Mouse (Mus musculus) urinary bladder, postnatal 0 days (tissue): ENCODE results near the gene Acsl5. TPM values are rescaled to one million over a fixed set of nuclear protein-coding genes. Genes with fewer than 3 reads are reported as not detected.

Experiments
- polyA plus RNA-seq: library from polyadenylated mRNA; unstranded; fragments of >200 nt; fragmentation: Nextera tagmentation; extraction: Ambion mirVana; gene quantifications from 2 replicates; pipeline ENCODE4 v1.2.1, GENCODE M21; 2015

Gene Acsl5
- polyA plus RNA-seq = 46.9 and 51.1 TPM in 2 replicates

DNA sequence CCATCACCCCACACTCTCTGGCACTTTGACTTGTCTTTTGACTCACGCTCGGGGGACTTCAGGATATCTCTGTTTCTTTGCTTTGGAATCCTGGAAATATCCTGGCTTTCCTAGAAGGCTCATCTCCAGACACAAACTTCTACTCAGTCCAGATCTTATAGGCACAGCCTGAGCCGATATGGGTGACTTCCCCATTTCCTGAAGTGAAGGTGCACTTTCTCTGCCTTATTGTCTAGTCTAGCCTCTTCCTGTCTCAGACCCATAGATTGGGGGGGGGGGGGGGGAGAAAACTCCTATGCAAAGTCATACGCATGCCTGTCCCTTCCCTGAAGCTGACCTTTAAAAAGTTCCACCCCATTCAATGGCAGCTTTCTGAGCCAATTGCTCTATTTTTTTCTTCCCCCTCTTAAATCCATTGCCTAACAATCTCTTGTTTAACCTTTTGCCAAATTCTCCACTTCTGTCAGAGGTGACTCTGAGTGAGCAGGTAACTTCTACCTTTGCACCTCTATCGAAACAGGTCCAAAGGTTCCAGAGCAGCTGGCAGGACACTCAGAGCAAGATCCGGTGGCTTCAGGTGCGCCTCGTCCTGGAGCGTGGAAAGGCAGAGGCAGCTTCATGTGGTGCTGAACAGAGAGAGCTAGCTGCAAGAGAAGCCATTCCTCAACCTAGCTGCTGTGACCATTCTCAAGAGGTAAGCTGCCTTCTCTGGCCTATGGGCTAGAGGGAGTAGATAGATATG lies at the start of gene Acsl5:
TSS of gene Acsl5 (plus strand) at position 556 of the 742 bp plus-strand sequence.

DNA sequence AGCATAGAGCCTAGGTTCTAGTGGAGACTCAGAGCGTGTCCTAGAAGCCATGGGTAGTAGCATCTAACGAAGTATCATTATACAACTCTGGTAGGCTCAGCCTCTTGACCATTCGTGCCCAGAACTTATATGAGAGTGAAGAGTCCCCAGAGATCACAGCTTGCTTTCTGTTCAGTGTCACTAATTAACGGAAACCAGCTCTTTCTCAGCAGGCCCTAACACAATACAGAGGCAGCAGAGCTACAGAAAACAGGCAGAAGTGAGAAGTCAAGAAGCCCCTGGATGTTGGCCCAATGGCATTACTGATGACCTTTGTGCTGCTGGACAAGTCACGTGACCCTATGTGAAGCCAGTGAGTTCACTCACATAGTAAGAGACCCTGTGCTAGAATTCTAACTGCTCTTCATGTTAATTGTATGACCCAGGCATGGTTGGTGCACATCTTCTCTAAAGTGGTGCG lies 10.5 kb upstream of the Acsl5 start, which contains the start of gene Gucy2g:
TSS of gene Gucy2g (minus strand) at position 51 of the 460 bp plus-strand sequence.

DNA sequence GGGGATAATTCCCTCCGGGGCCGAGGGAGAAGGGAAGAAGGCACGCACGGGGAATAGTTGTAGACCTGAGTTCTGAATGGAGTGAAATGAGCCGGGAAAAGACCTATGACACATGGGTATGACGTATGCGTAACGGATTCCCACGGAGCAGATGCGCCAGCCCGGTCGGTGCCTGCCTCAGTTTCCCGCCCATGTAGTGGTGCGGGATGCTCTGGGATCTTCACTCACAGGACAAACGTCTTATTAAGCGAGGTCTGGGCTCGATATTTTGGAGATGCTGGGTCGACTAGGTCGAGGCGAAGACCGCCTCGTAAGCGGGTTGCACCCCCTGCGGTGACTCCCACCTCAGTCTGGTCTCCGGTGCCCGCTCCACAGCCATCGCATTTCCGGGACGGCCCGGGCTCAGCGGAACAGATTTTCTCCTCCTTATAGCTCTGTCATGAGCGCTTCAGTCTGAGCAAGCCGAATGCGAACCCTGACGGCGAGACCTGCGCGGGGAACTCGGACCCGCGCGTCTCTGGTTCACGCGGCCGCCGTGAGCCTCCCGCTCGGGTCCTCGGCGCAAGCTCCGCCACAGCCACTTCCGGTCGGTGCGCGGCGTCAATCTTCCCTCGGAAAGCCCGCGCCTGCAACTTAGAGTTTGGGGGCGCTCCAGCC lies 63.8 kb downstream of the Acsl5 start, which contains the start of gene Zdhhc6:
TSS of gene Zdhhc6 (minus strand) at position 581 of the 657 bp plus-strand sequence.

DNA sequence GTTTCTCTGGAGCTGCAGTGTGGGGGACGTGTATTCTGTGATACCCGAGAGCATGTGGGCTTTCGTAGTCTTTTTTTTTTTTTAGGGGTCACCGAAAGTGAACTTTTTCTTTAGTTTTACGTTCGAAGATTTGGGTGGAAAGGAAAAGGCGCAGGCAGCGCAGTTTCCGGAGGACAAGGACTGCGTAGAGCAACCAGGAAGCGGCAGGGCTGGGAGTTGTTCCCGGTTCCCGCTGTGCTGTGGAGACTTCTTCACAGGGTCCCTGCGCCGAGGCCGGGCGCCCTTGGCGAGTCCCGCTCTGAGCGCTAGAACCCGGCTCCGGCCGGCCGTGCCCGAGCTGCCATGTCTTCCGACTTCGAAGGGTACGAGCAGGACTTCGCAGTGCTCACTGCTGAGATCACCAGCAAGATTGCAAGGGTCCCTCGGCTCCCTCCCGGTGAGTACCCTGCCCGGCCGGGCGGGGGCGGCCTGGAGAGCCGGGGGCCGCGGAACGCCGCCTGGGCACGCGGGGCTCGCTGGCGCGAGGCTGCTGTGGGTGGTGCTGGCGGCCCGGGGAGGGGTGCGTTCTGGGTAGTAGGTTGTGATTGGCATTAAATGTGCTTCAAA lies 64.5 kb downstream of the Acsl5 start, which contains the start of gene Vti1a:
TSS of gene Vti1a (plus strand) at position 187 of the 606 bp plus-strand sequence.

Other genes with a start within 250 kb of the Acsl5 start
- gene Gpam, start 124.7 kb upstream of the Acsl5 start, polyA plus RNA-seq = 16.5 and 18.5 TPM in 2 replicates
- gene Tectb, start 71.2 kb upstream of the Acsl5 start, polyA plus RNA-seq = 0.10 and 0.16 TPM in 2 replicates
- 0.04 and 0.10 TPM in 2 replicates for gene Gucy2g, start 10.7 kb upstream of the Acsl5 start, polyA plus RNA-seq
- 49.2 and 55.8 TPM in 2 replicates for gene Zdhhc6, start 64.1 kb downstream of the Acsl5 start, polyA plus RNA-seq
- 17.6 and 20.4 TPM in 2 replicates for gene Vti1a, start 64.4 kb downstream of the Acsl5 start, polyA plus RNA-seq